Mouse (Mus musculus): ENCODE measurements at regions not wholly inside any gene's neighbourhood (a gene's known extent, or its start where the extent isn't known, plus 50 kb on each side); places are given as distances from the start of the nearest gene placed in this dataset.

DNA sequence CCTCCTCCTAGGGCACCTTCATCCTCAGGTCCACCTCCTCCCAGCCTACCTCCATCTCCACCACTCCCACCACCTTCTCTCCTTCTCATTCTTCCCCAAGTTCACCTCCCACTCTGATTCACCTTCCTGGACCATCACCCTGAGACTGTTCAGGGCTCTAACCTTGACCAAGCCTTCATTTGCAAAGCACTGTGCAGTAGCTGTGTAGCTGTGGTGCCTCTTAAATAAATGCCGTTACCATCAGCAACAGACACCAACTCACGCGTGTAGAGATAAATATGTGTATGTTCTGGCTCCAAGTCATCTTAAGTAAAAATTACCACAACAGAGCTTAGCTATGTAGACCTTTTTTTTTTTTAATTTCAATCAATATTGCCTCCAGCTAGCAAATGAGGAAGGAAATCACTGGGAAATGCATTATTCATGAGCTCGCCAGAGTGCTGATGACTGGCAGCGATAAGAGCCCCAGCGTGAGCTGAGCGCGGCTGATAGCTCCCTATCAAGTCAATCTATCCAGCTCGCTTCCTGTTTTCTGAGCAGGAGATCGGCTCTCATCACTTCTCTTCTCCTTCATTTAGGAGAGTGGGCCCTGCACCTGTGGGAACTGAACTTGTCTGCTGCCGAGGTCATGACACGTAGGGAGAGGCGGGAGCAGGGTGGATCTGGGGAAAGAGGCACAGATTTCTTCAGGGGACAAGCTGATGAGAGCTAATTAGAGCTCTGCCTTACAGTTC, 185.9 kb upstream of the Six2 start:
- H3K4me1 ChIP-seq (ENCODE audit: control insufficient read depth, insufficient read depth, low read length) = peaks cover 13% of the 10 kb centered on the region
- no peak for ATAC-seq (ENCODE audit: insufficient read depth, low FRiP score)
- no peak overlapping the region for H3K27ac ChIP-seq (ENCODE audit: low read length)
- 0 out of 2 replicates have a peak overlapping the region, but pooled peaks have one; percentile 5 for H3K4me3 ChIP-seq (replicated peaks; ENCODE audit: low read length)
- no peaks in the 10 kb centered on the region for H3K36me3 ChIP-seq (ENCODE audit: control insufficient read depth, insufficient read depth, low read length)
- no peak overlapping the region for H3K4me2 ChIP-seq (ENCODE audit: low read depth, low read length)
- no peak overlapping the region for H3K9ac ChIP-seq (ENCODE audit: low read length)
- no peaks in the 10 kb centered on the region for H3K9me3 ChIP-seq (replicated peaks; ENCODE audit: control insufficient read depth, low read length)
- H3K27me3 ChIP-seq (ENCODE audit: control insufficient read depth, insufficient read depth, low read length) = peaks cover 6% of the 10 kb centered on the region; the same call in 1 of the 2 replicates
- WGBS = 27% methylated on average over 13 of the region's 13 CpGs

- Histone ChIP-seq H3K4me3 (replicated peaks; ENCODE audit: low read length) (no peak overlapping the region), H3K4me2 (ENCODE audit: low read depth, low read length) (no peak overlapping the region), H3K27me3 (ENCODE audit: control insufficient read depth, insufficient read depth, low read length) (peaks cover 6% of the 10 kb centered on the region; the same call in 1 of the 2 replicates), H3K36me3 (ENCODE audit: control insufficient read depth, insufficient read depth, low read length) (no peaks in the 10 kb centered on the region), H3K9me3 (replicated peaks; ENCODE audit: control insufficient read depth, low read length) (no peaks in the 10 kb centered on the region), H3K9ac (ENCODE audit: low read length) (no peak overlapping the region), H3K4me1 (ENCODE audit: control insufficient read depth, insufficient read depth, low read length) (peaks cover 23% of the 10 kb centered on the region), H3K27ac (ENCODE audit: low read length) (no peak overlapping the region)
- no peak for ATAC-seq (ENCODE audit: insufficient read depth, low FRiP score)
- 44% methylated on average over 6 of the region's 6 CpGs for WGBS
Measured at GRCm38 (mm10) chr17:85872903-85873413, 184.9 kb upstream of the Six2 start.

DNA sequence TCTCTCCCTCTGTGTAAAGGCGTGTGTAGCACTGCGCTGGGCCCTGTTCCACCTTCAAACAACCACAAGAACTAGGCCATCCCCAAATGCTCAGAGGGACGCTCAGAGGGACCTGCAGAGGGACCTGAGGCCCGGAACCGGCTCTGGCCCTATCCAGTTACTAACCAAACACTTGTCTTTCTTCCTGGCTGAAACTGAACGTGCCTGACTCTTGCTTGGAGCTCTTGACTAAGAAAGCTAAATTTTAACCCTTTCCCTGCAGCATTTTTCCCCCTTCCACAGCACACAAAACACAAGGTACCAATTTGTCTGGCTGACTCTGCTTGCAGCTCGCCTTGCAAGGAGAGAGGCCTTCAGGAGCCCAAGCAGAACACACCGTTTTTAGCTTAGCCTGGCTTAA, 182.3 kb upstream of the Six2 start:
- no peak for ATAC-seq (ENCODE audit: insufficient read depth, low FRiP score)
- peaks cover 6% of the 10 kb centered on the region; the same call in 1 of the 2 replicates for H3K27me3 ChIP-seq (ENCODE audit: control insufficient read depth, insufficient read depth, low read length)
- H3K4me1 ChIP-seq (ENCODE audit: control insufficient read depth, insufficient read depth, low read length) = peaks cover 21% of the 10 kb centered on the region
- no peaks in the 10 kb centered on the region for H3K9me3 ChIP-seq (replicated peaks; ENCODE audit: control insufficient read depth, low read length)
- H3K4me3 ChIP-seq (replicated peaks; ENCODE audit: low read length) = no peak overlapping the region
- no peaks in the 10 kb centered on the region for H3K36me3 ChIP-seq (ENCODE audit: control insufficient read depth, insufficient read depth, low read length)
- no peak overlapping the region for H3K9ac ChIP-seq (ENCODE audit: low read length)
- no peak overlapping the region for H3K27ac ChIP-seq (ENCODE audit: low read length)
- H3K4me2 ChIP-seq (ENCODE audit: low read depth, low read length) = no peak overlapping the region
- WGBS = 48% methylated on average over 8 of the region's 8 CpGs

DNA sequence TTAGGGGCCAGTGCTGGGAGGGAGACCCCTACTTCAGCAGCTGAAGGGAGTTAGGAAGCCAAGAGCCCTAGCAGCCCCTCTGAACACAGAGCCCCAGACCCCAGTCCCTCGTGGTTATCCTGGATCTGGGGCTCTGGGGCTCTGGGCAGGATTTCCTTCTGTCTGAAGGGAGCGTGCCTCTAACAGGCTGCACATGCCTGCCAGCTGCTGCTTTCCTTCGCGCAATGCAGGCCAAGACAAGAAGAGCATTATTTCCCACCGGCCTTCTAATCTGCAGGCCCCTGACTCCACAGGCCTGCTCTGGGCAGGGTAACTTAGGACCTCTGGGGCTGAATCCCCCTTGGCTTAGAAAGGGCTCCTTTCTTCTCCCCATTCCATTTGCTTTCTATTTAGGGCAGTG, 181.1 kb upstream of the Six2 start:
- Histone ChIP-seq H3K9ac (ENCODE audit: low read length) (peak overlapping the region; percentile 29; the same call in 1 of the 2 replicates), H3K27ac (ENCODE audit: low read length) (peak overlapping the region; percentile 65; the same call in 1 of the 2 replicates), H3K4me3 (replicated peaks; ENCODE audit: low read length) (no peak overlapping the region), H3K36me3 (ENCODE audit: control insufficient read depth, insufficient read depth, low read length) (no peaks in the 10 kb centered on the region), H3K4me2 (ENCODE audit: low read depth, low read length) (no peak overlapping the region), H3K9me3 (replicated peaks; ENCODE audit: control insufficient read depth, low read length) (no peaks in the 10 kb centered on the region), H3K27me3 (ENCODE audit: control insufficient read depth, insufficient read depth, low read length) (peaks cover 6% of the 10 kb centered on the region; the same call in 1 of the 2 replicates), H3K4me1 (ENCODE audit: control insufficient read depth, insufficient read depth, low read length) (peaks cover 21% of the 10 kb centered on the region)
- WGBS = 41% methylated on average over 5 of the region's 5 CpGs
- peak; percentile 41; the same call in 1 of the 2 replicates for ATAC-seq (ENCODE audit: insufficient read depth, low FRiP score)

- H3K27ac ChIP-seq (ENCODE audit: low read length) = peak overlapping the region; percentile 65
- H3K36me3 ChIP-seq (ENCODE audit: control insufficient read depth, insufficient read depth, low read length) = no peaks in the 10 kb centered on the region
- peaks cover 21% of the 10 kb centered on the region for H3K4me1 ChIP-seq (ENCODE audit: control insufficient read depth, insufficient read depth, low read length)
- peak; percentile 54; the same call in 1 of the 2 replicates for ATAC-seq (ENCODE audit: insufficient read depth, low FRiP score)
- WGBS = 61% methylated on average over 12 of the region's 12 CpGs
- H3K27me3 ChIP-seq (ENCODE audit: control insufficient read depth, insufficient read depth, low read length) = no peaks in the 10 kb centered on the region
- no peak overlapping the region for H3K4me2 ChIP-seq (ENCODE audit: low read depth, low read length)
- no peak overlapping the region for H3K9ac ChIP-seq (ENCODE audit: low read length)
- H3K9me3 ChIP-seq (replicated peaks; ENCODE audit: control insufficient read depth, low read length) = no peaks in the 10 kb centered on the region
- H3K4me3 ChIP-seq (replicated peaks; ENCODE audit: low read length) = no peak overlapping the region
Measured at GRCm38 (mm10) chr17:85867945-85868616, 180.0 kb upstream of the Six2 start.

DNA sequence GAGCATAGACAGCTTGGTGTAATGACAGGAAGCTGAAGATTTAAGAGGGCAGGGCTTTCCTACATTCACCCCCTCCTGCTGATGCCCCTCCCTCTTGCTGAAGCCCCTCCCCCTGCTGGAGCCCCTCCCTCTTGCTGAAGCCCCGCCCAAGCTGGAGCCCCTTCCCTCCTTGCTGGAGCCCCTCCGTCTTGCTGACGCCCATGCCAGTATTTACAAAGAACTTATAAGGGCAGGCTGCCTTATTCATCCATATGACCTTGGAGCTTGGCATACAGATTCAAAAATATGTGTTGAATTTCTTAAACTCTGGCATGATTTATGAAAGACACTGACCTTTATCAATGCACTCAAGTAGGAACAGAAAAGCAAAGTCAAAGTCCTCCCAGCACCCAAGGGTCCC, 178.5 kb upstream of the Six2 start:
- 64% methylated on average over 3 of the region's 3 CpGs for WGBS
- no peak overlapping the region for H3K4me2 ChIP-seq (ENCODE audit: low read depth, low read length)
- no peaks in the 10 kb centered on the region for H3K36me3 ChIP-seq (ENCODE audit: control insufficient read depth, insufficient read depth, low read length)
- H3K4me3 ChIP-seq (replicated peaks; ENCODE audit: low read length) = no peak overlapping the region
- H3K4me1 ChIP-seq (ENCODE audit: control insufficient read depth, insufficient read depth, low read length) = peaks cover 21% of the 10 kb centered on the region
- H3K9me3 ChIP-seq (replicated peaks; ENCODE audit: control insufficient read depth, low read length) = no peaks in the 10 kb centered on the region
- ATAC-seq (ENCODE audit: insufficient read depth, low FRiP score) = no peak
- H3K27me3 ChIP-seq (ENCODE audit: control insufficient read depth, insufficient read depth, low read length) = no peaks in the 10 kb centered on the region
- no peak overlapping the region for H3K27ac ChIP-seq (ENCODE audit: low read length)
- H3K9ac ChIP-seq (ENCODE audit: low read length) = no peak overlapping the region

DNA sequence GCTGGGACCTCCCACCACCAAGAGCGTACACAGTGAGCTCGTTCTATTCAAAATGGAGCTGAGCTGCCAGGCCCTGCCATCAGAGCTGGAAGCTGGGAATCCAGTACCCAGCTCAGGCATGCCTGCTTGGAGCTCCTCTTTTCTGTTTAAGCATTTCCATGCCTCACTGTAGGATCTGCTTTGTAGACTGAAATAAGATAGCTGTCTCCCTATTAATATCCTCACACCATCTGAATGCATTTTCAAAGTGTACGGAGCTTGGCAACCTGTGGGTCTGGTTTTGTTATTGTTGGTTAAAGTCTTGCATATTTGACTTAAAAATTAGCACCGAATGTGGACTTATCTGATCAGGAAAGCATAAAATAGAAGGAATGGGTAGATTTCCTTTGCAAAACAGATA, 177.9 kb upstream of the Six2 start:
- peaks cover 21% of the 10 kb centered on the region for H3K4me1 ChIP-seq (ENCODE audit: control insufficient read depth, insufficient read depth, low read length)
- H3K4me2 ChIP-seq (ENCODE audit: low read depth, low read length) = no peak overlapping the region
- no peak for ATAC-seq (ENCODE audit: insufficient read depth, low FRiP score)
- no peaks in the 10 kb centered on the region for H3K9me3 ChIP-seq (replicated peaks; ENCODE audit: control insufficient read depth, low read length)
- H3K36me3 ChIP-seq (ENCODE audit: control insufficient read depth, insufficient read depth, low read length) = no peaks in the 10 kb centered on the region
- H3K27me3 ChIP-seq (ENCODE audit: control insufficient read depth, insufficient read depth, low read length) = no peaks in the 10 kb centered on the region
- H3K4me3 ChIP-seq (replicated peaks; ENCODE audit: low read length) = no peak overlapping the region
- 84% methylated on average over 4 of the region's 4 CpGs for WGBS
- H3K27ac ChIP-seq (ENCODE audit: low read length) = no peak overlapping the region
- H3K9ac ChIP-seq (ENCODE audit: low read length) = no peak overlapping the region

DNA sequence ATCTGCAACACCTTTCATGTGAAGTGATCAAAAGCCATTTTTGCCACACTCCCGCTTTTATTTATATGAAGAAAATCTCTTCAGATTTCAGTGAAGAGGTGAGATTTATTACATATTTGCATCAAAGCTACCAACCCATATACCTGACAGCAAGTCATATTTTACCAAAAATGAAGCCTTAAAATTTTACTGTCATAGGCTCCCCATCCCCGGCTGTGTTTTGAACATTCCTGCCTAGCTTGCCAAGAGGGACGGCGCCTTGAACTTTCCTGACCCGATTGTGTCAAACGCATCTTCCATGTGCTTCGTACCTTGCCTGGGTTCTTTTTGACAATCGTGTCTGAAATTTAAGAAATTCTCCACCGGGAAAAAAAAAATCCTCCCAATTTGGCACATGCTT, 173.3 kb upstream of the Six2 start:
- ATAC-seq (ENCODE audit: insufficient read depth, low FRiP score) = no peak
- Histone ChIP-seq H3K4me3 (replicated peaks; ENCODE audit: low read length) (no peak overlapping the region), H3K36me3 (ENCODE audit: control insufficient read depth, insufficient read depth, low read length) (no peaks in the 10 kb centered on the region), H3K27me3 (ENCODE audit: control insufficient read depth, insufficient read depth, low read length) (peaks cover 2% of the 10 kb centered on the region; the same call in 1 of the 2 replicates), H3K27ac (ENCODE audit: low read length) (no peak overlapping the region), H3K4me1 (ENCODE audit: control insufficient read depth, insufficient read depth, low read length) (no peaks in the 10 kb centered on the region), H3K9me3 (replicated peaks; ENCODE audit: control insufficient read depth, low read length) (no peaks in the 10 kb centered on the region), H3K9ac (ENCODE audit: low read length) (no peak overlapping the region), H3K4me2 (ENCODE audit: low read depth, low read length) (no peak overlapping the region)
- WGBS = 77% methylated on average over 9 of the region's 9 CpGs

DNA sequence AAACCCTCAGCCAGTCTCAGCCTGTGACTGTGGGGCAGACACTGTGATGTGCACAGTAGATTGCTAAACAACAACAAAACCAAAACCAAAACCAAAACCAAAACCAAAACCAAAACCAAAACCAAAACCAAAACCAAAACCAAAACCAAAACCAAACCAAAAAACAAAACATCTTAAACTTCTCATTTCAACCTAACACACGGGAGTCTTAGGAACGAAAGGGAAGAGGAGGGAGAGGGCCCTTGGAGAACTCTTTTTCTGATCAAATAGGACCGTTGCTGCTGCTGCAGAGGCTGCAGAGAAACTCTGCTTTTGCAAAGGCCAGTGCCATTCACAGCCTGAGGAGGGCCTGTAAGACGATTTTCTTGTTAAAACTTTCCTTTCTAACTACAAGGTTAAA, 172.7 kb upstream of the Six2 start:
- H3K4me2 ChIP-seq (ENCODE audit: low read depth, low read length) = no peak overlapping the region
- no peak overlapping the region for H3K4me3 ChIP-seq (replicated peaks; ENCODE audit: low read length)
- 49% methylated on average over 4 of the region's 4 CpGs for WGBS
- no peak overlapping the region for H3K9ac ChIP-seq (ENCODE audit: low read length)
- no peaks in the 10 kb centered on the region for H3K36me3 ChIP-seq (ENCODE audit: control insufficient read depth, insufficient read depth, low read length)
- no peaks in the 10 kb centered on the region for H3K9me3 ChIP-seq (replicated peaks; ENCODE audit: control insufficient read depth, low read length)
- no peaks in the 10 kb centered on the region for H3K4me1 ChIP-seq (ENCODE audit: control insufficient read depth, insufficient read depth, low read length)
- H3K27ac ChIP-seq (ENCODE audit: low read length) = no peak overlapping the region
- ATAC-seq (ENCODE audit: insufficient read depth, low FRiP score) = no peak
- peaks cover 2% of the 10 kb centered on the region; the same call in 1 of the 2 replicates for H3K27me3 ChIP-seq (ENCODE audit: control insufficient read depth, insufficient read depth, low read length)

Data from stomach, embryonic 16.5 days (tissue).